Mouse (Mus musculus): Measurements from ENCODE around the gene Lrch4. TPM values are rescaled to one million over a fixed set of nuclear protein-coding genes. Genes with fewer than 3 reads are reported as not detected.

Lrch4 gene
- polyA plus RNA-seq (2015; fragmentation: Nextera tagmentation; extraction: Ambion mirVana): 25.7 and 26.4 TPM in 2 replicates

GRCm38 (mm10) chr5:137628498-137629305 is at the start of gene Lrch4, which contains the start of the genes Fbxo24 and Gm20605:
Lrch4 (plus strand) TSS chr5:137629121.
Fbxo24 (minus strand) TSS chr5:137629002.
Gm20605 (plus strand) TSS chr5:137629175.
- H3K27ac ChIP-seq (replicated peaks): peak within 1 kb of the TSS; percentile 97
- H3K4me1 ChIP-seq (replicated peaks): peaks cover 53% of the 10 kb centered on the region
- H3K9ac ChIP-seq: peak within 1 kb of the TSS; percentile 87
- H3K4me2 ChIP-seq: peak within 1 kb of the TSS; percentile 93
- WGBS (ENCODE audit: insufficient replicate concordance): under 1% methylated on average over 46 of the region's 46 CpGs
- ATAC-seq (ENCODE audit: insufficient read depth): peak; percentile 92
- peak within 1 kb of the TSS; percentile 96 for H3K4me3 ChIP-seq (replicated peaks)
- no peaks in the 10 kb centered on the region for H3K9me3 ChIP-seq (replicated peaks)
- no peaks in the 10 kb centered on the region for H3K27me3 ChIP-seq
- peaks cover 10% of the 10 kb centered on the region for H3K36me3 ChIP-seq (replicated peaks)

- peak; percentile 45; the same call in 1 of the 2 replicates for ATAC-seq (ENCODE audit: insufficient read depth)
- H3K4me1 ChIP-seq (replicated peaks): peaks cover 27% of the 10 kb centered on the region
- H3K27ac ChIP-seq (replicated peaks): no peak overlapping the region
- H3K4me2 ChIP-seq: no peak overlapping the region
- no peak overlapping the region for H3K9ac ChIP-seq
- no peaks in the 10 kb centered on the region; the same call in 1 of the 2 replicates for H3K27me3 ChIP-seq
- H3K36me3 ChIP-seq (replicated peaks): peaks cover 70% of the 10 kb centered on the region
- no peaks in the 10 kb centered on the region for H3K9me3 ChIP-seq (replicated peaks)
- no peak overlapping the region for H3K4me3 ChIP-seq (replicated peaks)
- WGBS (ENCODE audit: insufficient replicate concordance): 43% methylated on average over 6 of the region's 6 CpGs
Observed at GRCm38 (mm10) chr5:137580246-137580645, 48.7 kb upstream of the Lrch4 start.

GRCm38 (mm10) chr5:137582702-137583101 is 46.2 kb upstream of the Lrch4 start:
- no peaks in the 10 kb centered on the region; the same call in 1 of the 2 replicates for H3K9me3 ChIP-seq (replicated peaks)
- no peaks in the 10 kb centered on the region; the same call in 1 of the 2 replicates for H3K27me3 ChIP-seq
- H3K36me3 ChIP-seq (replicated peaks): peaks cover 73% of the 10 kb centered on the region
- peaks cover 27% of the 10 kb centered on the region for H3K4me1 ChIP-seq (replicated peaks)
- ATAC-seq (ENCODE audit: insufficient read depth): no peak
- no peak overlapping the region for H3K4me2 ChIP-seq
- WGBS (ENCODE audit: insufficient replicate concordance): 67% methylated on average over 8 of the region's 8 CpGs
- no peak overlapping the region for H3K27ac ChIP-seq (replicated peaks)
- no peak overlapping the region for H3K4me3 ChIP-seq (replicated peaks)
- H3K9ac ChIP-seq: no peak overlapping the region

- Histone ChIP-seq H3K36me3 (replicated peaks) (peaks cover 64% of the 10 kb centered on the region), H3K4me1 (replicated peaks) (peaks cover 27% of the 10 kb centered on the region), H3K27ac (replicated peaks) (no peak overlapping the region), H3K9me3 (replicated peaks) (no peaks in the 10 kb centered on the region; the same call in 1 of the 2 replicates), H3K9ac (no peak overlapping the region), H3K4me3 (replicated peaks) (peak overlapping the region; percentile 14), H3K4me2 (peak overlapping the region; percentile 38), H3K27me3 (no peaks in the 10 kb centered on the region; the same call in 1 of the 2 replicates)
- ATAC-seq (ENCODE audit: insufficient read depth): no peak
- WGBS (ENCODE audit: insufficient replicate concordance): 45% methylated on average over 27 of the region's 27 CpGs
Observed at GRCm38 (mm10) chr5:137583670-137584169, 45.2 kb upstream of the Lrch4 start.

- no peak overlapping the region for H3K27ac ChIP-seq (replicated peaks)
- no peaks in the 10 kb centered on the region; the same call in 1 of the 2 replicates for H3K9me3 ChIP-seq (replicated peaks)
- H3K4me3 ChIP-seq (replicated peaks): no peak overlapping the region
- no peak overlapping the region for H3K4me2 ChIP-seq
- ATAC-seq (ENCODE audit: insufficient read depth): no peak
- H3K36me3 ChIP-seq (replicated peaks): peaks cover 53% of the 10 kb centered on the region
- 24% methylated on average over 8 of the region's 8 CpGs for WGBS (ENCODE audit: insufficient replicate concordance)
- no peaks in the 10 kb centered on the region; the same call in 1 of the 2 replicates for H3K27me3 ChIP-seq
- H3K4me1 ChIP-seq (replicated peaks): peaks cover 21% of the 10 kb centered on the region
- H3K9ac ChIP-seq: no peak overlapping the region
Observed at GRCm38 (mm10) chr5:137584976-137585375, 43.9 kb upstream of the Lrch4 start.

GRCm38 (mm10) chr5:137590507-137590906 is 38.4 kb upstream of the Lrch4 start:
- 70% methylated on average over 5 of the region's 5 CpGs for WGBS (ENCODE audit: insufficient replicate concordance)
- no peak overlapping the region for H3K4me2 ChIP-seq
- H3K4me3 ChIP-seq (replicated peaks): no peak overlapping the region
- no peaks in the 10 kb centered on the region for H3K4me1 ChIP-seq (replicated peaks)
- ATAC-seq (ENCODE audit: insufficient read depth): no peak
- H3K9me3 ChIP-seq (replicated peaks): no peaks in the 10 kb centered on the region; the same call in 1 of the 2 replicates
- H3K9ac ChIP-seq: no peak overlapping the region
- H3K36me3 ChIP-seq (replicated peaks): peaks cover 19% of the 10 kb centered on the region
- H3K27ac ChIP-seq (replicated peaks): no peak overlapping the region
- no peaks in the 10 kb centered on the region for H3K27me3 ChIP-seq

GRCm38 (mm10) chr5:137595921-137596320 is 33.0 kb upstream of the Lrch4 start:
- ATAC-seq (ENCODE audit: insufficient read depth): no peak
- H3K36me3 ChIP-seq (replicated peaks): peaks cover 5% of the 10 kb centered on the region; the same call in 1 of the 2 replicates
- H3K27ac ChIP-seq (replicated peaks): 0 out of 2 replicates have a peak overlapping the region, but pooled peaks have one; percentile 29
- H3K27me3 ChIP-seq: no peaks in the 10 kb centered on the region
- H3K4me3 ChIP-seq (replicated peaks): no peak overlapping the region
- no peaks in the 10 kb centered on the region for H3K9me3 ChIP-seq (replicated peaks)
- no peak overlapping the region for H3K9ac ChIP-seq
- WGBS (ENCODE audit: insufficient replicate concordance): 83% methylated on average over 7 of the region's 7 CpGs
- peaks cover 43% of the 10 kb centered on the region for H3K4me1 ChIP-seq (replicated peaks)
- no peak overlapping the region for H3K4me2 ChIP-seq

GRCm38 (mm10) chr5:137596601-137597261 is 32.2 kb upstream of the Lrch4 start:
- Histone ChIP-seq H3K9ac (no peak overlapping the region), H3K36me3 (replicated peaks) (peaks cover 5% of the 10 kb centered on the region; the same call in 1 of the 2 replicates), H3K4me3 (replicated peaks) (peak overlapping the region; percentile 29), H3K9me3 (replicated peaks) (no peaks in the 10 kb centered on the region), H3K4me1 (replicated peaks) (peaks cover 43% of the 10 kb centered on the region), H3K27ac (replicated peaks) (peak overlapping the region; percentile 65), H3K27me3 (no peaks in the 10 kb centered on the region), H3K4me2 (peak overlapping the region; percentile 56)
- no peak for ATAC-seq (ENCODE audit: insufficient read depth)
- WGBS (ENCODE audit: insufficient replicate concordance): 26% methylated on average over 30 of the region's 30 CpGs

- H3K36me3 ChIP-seq (replicated peaks): peaks cover 5% of the 10 kb centered on the region; the same call in 1 of the 2 replicates
- no peak overlapping the region for H3K4me2 ChIP-seq
- no peaks in the 10 kb centered on the region for H3K9me3 ChIP-seq (replicated peaks)
- H3K4me1 ChIP-seq (replicated peaks): peaks cover 49% of the 10 kb centered on the region
- no peak overlapping the region for H3K4me3 ChIP-seq (replicated peaks)
- H3K27me3 ChIP-seq: no peaks in the 10 kb centered on the region
- H3K27ac ChIP-seq (replicated peaks): peak overlapping the region; percentile 65
- WGBS (ENCODE audit: insufficient replicate concordance): 69% methylated on average over 6 of the region's 6 CpGs
- no peak overlapping the region for H3K9ac ChIP-seq
- ATAC-seq (ENCODE audit: insufficient read depth): no peak
Observed at GRCm38 (mm10) chr5:137597625-137598024, 31.3 kb upstream of the Lrch4 start.

GRCm38 (mm10) chr5:137598100-137598826 is 30.7 kb upstream of the Lrch4 start:
- Histone ChIP-seq H3K4me1 (replicated peaks) (peaks cover 55% of the 10 kb centered on the region), H3K36me3 (replicated peaks) (peaks cover 5% of the 10 kb centered on the region; the same call in 1 of the 2 replicates), H3K4me2 (no peak overlapping the region), H3K9me3 (replicated peaks) (no peaks in the 10 kb centered on the region), H3K27ac (replicated peaks) (peak overlapping the region; percentile 65), H3K27me3 (no peaks in the 10 kb centered on the region), H3K9ac (no peak overlapping the region), H3K4me3 (replicated peaks) (no peak overlapping the region)
- WGBS (ENCODE audit: insufficient replicate concordance): 30% methylated on average over 2 of the region's 2 CpGs
- no peak for ATAC-seq (ENCODE audit: insufficient read depth)
